Mouse (Mus musculus): ENCODE measurements around the gene Ror1. TPM values are rescaled to one million over a fixed set of nuclear protein-coding genes. Genes with fewer than 3 reads are reported as not detected.

The Ror1 gene
- polyA plus RNA-seq, 1 experiment from 2014 or later = 15.8 TPM

GRCm38 (mm10) chr4:100271059-100271735 lies 175.6 kb downstream of the Ror1 start:
- H3K27me3 ChIP-seq = no peaks in the 10 kb centered on the region
- ATAC-seq (ENCODE audit: borderline replicate concordance, extremely low read depth, low FRiP score, low TSS enrichment) = no peak
- WGBS = 54% methylated on average over 10 of the region's 10 CpGs
- no peak overlapping the region for H3K4me3 ChIP-seq
- H3K36me3 ChIP-seq = no peaks in the 10 kb centered on the region
- peak overlapping the region; percentile 58 for H3K27ac ChIP-seq
- no peak overlapping the region for H3K9ac ChIP-seq
- no peaks in the 10 kb centered on the region for H3K9me3 ChIP-seq
- H3K4me1 ChIP-seq = peaks cover 20% of the 10 kb centered on the region
- no peak overlapping the region for H3K4me2 ChIP-seq

- Histone ChIP-seq H3K27me3 (no peaks in the 10 kb centered on the region), H3K36me3 (no peaks in the 10 kb centered on the region), H3K9ac (no peak overlapping the region), H3K27ac (peak overlapping the region; percentile 18; the same call in 1 of the 2 replicates), H3K4me2 (no peak overlapping the region), H3K9me3 (no peaks in the 10 kb centered on the region), H3K4me1 (peaks cover 24% of the 10 kb centered on the region), H3K4me3 (no peak overlapping the region)
- WGBS = 50% methylated on average over 6 of the region's 6 CpGs
- ATAC-seq (ENCODE audit: borderline replicate concordance, extremely low read depth, low FRiP score, low TSS enrichment) = no peak
Measured at GRCm38 (mm10) chr4:100271736-100272127, 176.1 kb downstream of the Ror1 start.

GRCm38 (mm10) chr4:100273356-100273755 lies 177.8 kb downstream of the Ror1 start:
- Histone ChIP-seq H3K27me3 (no peaks in the 10 kb centered on the region), H3K4me2 (no peak overlapping the region), H3K9ac (no peak overlapping the region), H3K27ac (no peak overlapping the region), H3K36me3 (no peaks in the 10 kb centered on the region), H3K4me3 (no peak overlapping the region), H3K9me3 (no peaks in the 10 kb centered on the region), H3K4me1 (peaks cover 30% of the 10 kb centered on the region)
- WGBS = 87% methylated on average over 3 of the region's 3 CpGs
- ATAC-seq (ENCODE audit: borderline replicate concordance, extremely low read depth, low FRiP score, low TSS enrichment) = no peak

- Histone ChIP-seq H3K4me2 (no peak overlapping the region), H3K36me3 (no peaks in the 10 kb centered on the region), H3K9me3 (no peaks in the 10 kb centered on the region), H3K27ac (no peak overlapping the region), H3K4me3 (no peak overlapping the region), H3K4me1 (peaks cover 30% of the 10 kb centered on the region), H3K9ac (no peak overlapping the region), H3K27me3 (no peaks in the 10 kb centered on the region)
- WGBS = 89% methylated on average over 4 of the region's 4 CpGs
- no peak for ATAC-seq (ENCODE audit: borderline replicate concordance, extremely low read depth, low FRiP score, low TSS enrichment)
Measured at GRCm38 (mm10) chr4:100273807-100274480, 178.4 kb downstream of the Ror1 start.

GRCm38 (mm10) chr4:100276482-100276881 lies 180.9 kb downstream of the Ror1 start:
- H3K27me3 ChIP-seq = no peaks in the 10 kb centered on the region
- ATAC-seq (ENCODE audit: borderline replicate concordance, extremely low read depth, low FRiP score, low TSS enrichment) = no peak
- peaks cover 25% of the 10 kb centered on the region for H3K4me1 ChIP-seq
- no peak overlapping the region for H3K4me3 ChIP-seq
- H3K36me3 ChIP-seq = no peaks in the 10 kb centered on the region
- 47% methylated on average over 7 of the region's 7 CpGs for WGBS
- no peak overlapping the region for H3K4me2 ChIP-seq
- H3K27ac ChIP-seq = no peak overlapping the region
- H3K9ac ChIP-seq = no peak overlapping the region
- no peaks in the 10 kb centered on the region for H3K9me3 ChIP-seq

- no peak overlapping the region for H3K9ac ChIP-seq
- no peak overlapping the region for H3K4me3 ChIP-seq
- WGBS = 45% methylated on average over 1 of the region's 1 CpGs
- H3K36me3 ChIP-seq = no peaks in the 10 kb centered on the region
- peaks cover 20% of the 10 kb centered on the region for H3K4me1 ChIP-seq
- no peaks in the 10 kb centered on the region for H3K9me3 ChIP-seq
- 0 out of 2 replicates have a peak overlapping the region, but pooled peaks have one; percentile 19 for H3K27ac ChIP-seq
- no peak for ATAC-seq (ENCODE audit: borderline replicate concordance, extremely low read depth, low FRiP score, low TSS enrichment)
- no peak overlapping the region for H3K4me2 ChIP-seq
- H3K27me3 ChIP-seq = no peaks in the 10 kb centered on the region
Measured at GRCm38 (mm10) chr4:100276970-100277369, 181.4 kb downstream of the Ror1 start.

- H3K36me3 ChIP-seq = no peaks in the 10 kb centered on the region
- H3K9me3 ChIP-seq = no peaks in the 10 kb centered on the region
- peak; percentile 57; the same call in 1 of the 2 replicates for ATAC-seq (ENCODE audit: borderline replicate concordance, extremely low read depth, low FRiP score, low TSS enrichment)
- H3K4me2 ChIP-seq = no peak overlapping the region
- peak overlapping the region; percentile 24; the same call in 1 of the 2 replicates for H3K27ac ChIP-seq
- H3K27me3 ChIP-seq = no peaks in the 10 kb centered on the region
- peaks cover 27% of the 10 kb centered on the region for H3K4me1 ChIP-seq
- H3K4me3 ChIP-seq = no peak overlapping the region
- H3K9ac ChIP-seq = no peak overlapping the region
- WGBS = 38% methylated on average over 8 of the region's 8 CpGs
Measured at GRCm38 (mm10) chr4:100283171-100283880, 187.7 kb downstream of the Ror1 start.

GRCm38 (mm10) chr4:100284528-100284927 lies 188.9 kb downstream of the Ror1 start:
- Histone ChIP-seq H3K27ac (no peak overlapping the region), H3K4me3 (no peak overlapping the region), H3K27me3 (no peaks in the 10 kb centered on the region), H3K9me3 (no peaks in the 10 kb centered on the region), H3K4me2 (no peak overlapping the region), H3K4me1 (peaks cover 27% of the 10 kb centered on the region), H3K36me3 (no peaks in the 10 kb centered on the region), H3K9ac (no peak overlapping the region)
- WGBS = 72% methylated on average over 6 of the region's 6 CpGs
- ATAC-seq (ENCODE audit: borderline replicate concordance, extremely low read depth, low FRiP score, low TSS enrichment) = no peak

- no peaks in the 10 kb centered on the region for H3K36me3 ChIP-seq
- no peak overlapping the region for H3K27ac ChIP-seq
- peaks cover 27% of the 10 kb centered on the region for H3K4me1 ChIP-seq
- H3K4me3 ChIP-seq = no peak overlapping the region
- no peak for ATAC-seq (ENCODE audit: borderline replicate concordance, extremely low read depth, low FRiP score, low TSS enrichment)
- no peaks in the 10 kb centered on the region for H3K9me3 ChIP-seq
- no peaks in the 10 kb centered on the region for H3K27me3 ChIP-seq
- H3K9ac ChIP-seq = no peak overlapping the region
- 40% methylated on average over 7 of the region's 7 CpGs for WGBS
- H3K4me2 ChIP-seq = no peak overlapping the region
Measured at GRCm38 (mm10) chr4:100286111-100286541, 190.5 kb downstream of the Ror1 start.

- no peak for ATAC-seq (ENCODE audit: borderline replicate concordance, extremely low read depth, low FRiP score, low TSS enrichment)
- H3K9me3 ChIP-seq = no peaks in the 10 kb centered on the region
- no peaks in the 10 kb centered on the region for H3K27me3 ChIP-seq
- no peak overlapping the region for H3K27ac ChIP-seq
- H3K4me3 ChIP-seq = no peak overlapping the region
- H3K9ac ChIP-seq = no peak overlapping the region
- H3K4me2 ChIP-seq = no peak overlapping the region
- peaks cover 27% of the 10 kb centered on the region for H3K4me1 ChIP-seq
- H3K36me3 ChIP-seq = no peaks in the 10 kb centered on the region
Measured at GRCm38 (mm10) chr4:100286800-100287199, 191.2 kb downstream of the Ror1 start.

GRCm38 (mm10) chr4:100287829-100288228 lies 192.2 kb downstream of the Ror1 start:
- H3K9ac ChIP-seq = no peak overlapping the region
- ATAC-seq (ENCODE audit: borderline replicate concordance, extremely low read depth, low FRiP score, low TSS enrichment) = no peak
- no peak overlapping the region for H3K27ac ChIP-seq
- no peaks in the 10 kb centered on the region for H3K27me3 ChIP-seq
- H3K4me3 ChIP-seq = no peak overlapping the region
- H3K9me3 ChIP-seq = no peaks in the 10 kb centered on the region
- WGBS = 55% methylated on average over 4 of the region's 4 CpGs
- H3K4me2 ChIP-seq = no peak overlapping the region
- peaks cover 23% of the 10 kb centered on the region for H3K4me1 ChIP-seq
- no peaks in the 10 kb centered on the region for H3K36me3 ChIP-seq
